Mouse (Mus musculus) cerebellum, adult 9-10 months (tissue): ENCODE data around the gene Manba.
"Not testable (repeated sequence)": the region's sequence is repeated elsewhere in the genome, so short reads cannot be mapped to it uniquely, and the experiment has no call there.

Source experiments
- DNase-seq: peaks from one replicate; pipeline ENCODE4 v3.0.0; 2022

The Manba gene

GRCm38 (mm10) chr3:135487803-135488202 is 2.4 kb downstream of the Manba start:
- DNase-seq: no peak

GRCm38 (mm10) chr3:135489865-135490520 is 4.6 kb downstream of the Manba start:
- DNase-seq: no peak

GRCm38 (mm10) chr3:135491102-135491501 is 5.7 kb downstream of the Manba start:
- DNase-seq: no peak

- not testable (repeated sequence) for DNase-seq
Measured at GRCm38 (mm10) chr3:135493320-135493719, 7.9 kb downstream of the Manba start.

GRCm38 (mm10) chr3:135497956-135498355 is 12.5 kb downstream of the Manba start:
- DNase-seq: not testable (repeated sequence)

GRCm38 (mm10) chr3:135498891-135499290 is 13.5 kb downstream of the Manba start:
- no peak for DNase-seq

- no peak for DNase-seq
Measured at GRCm38 (mm10) chr3:135503160-135503559, 17.7 kb downstream of the Manba start.

GRCm38 (mm10) chr3:135505369-135505909 is 20.0 kb downstream of the Manba start:
- peak; percentile 59 for DNase-seq

- no peak for DNase-seq
Measured at GRCm38 (mm10) chr3:135505916-135506482, 20.6 kb downstream of the Manba start.

GRCm38 (mm10) chr3:135507506-135507905 is 22.1 kb downstream of the Manba start:
- DNase-seq: no peak

GRCm38 (mm10) chr3:135508191-135508590 is 22.8 kb downstream of the Manba start:
- no peak for DNase-seq

- DNase-seq: no peak
Measured at GRCm38 (mm10) chr3:135510372-135510771, 25.0 kb downstream of the Manba start.

- no peak for DNase-seq
Measured at GRCm38 (mm10) chr3:135511683-135512082, 26.3 kb downstream of the Manba start.

- DNase-seq: peak; percentile 45
Measured at GRCm38 (mm10) chr3:135513270-135513669, 27.9 kb downstream of the Manba start.

- no peak for DNase-seq
Measured at GRCm38 (mm10) chr3:135513800-135514425, 28.5 kb downstream of the Manba start.

GRCm38 (mm10) chr3:135515246-135515645 is 29.8 kb downstream of the Manba start:
- DNase-seq: no peak

GRCm38 (mm10) chr3:135516891-135517290 is 31.5 kb downstream of the Manba start:
- peak; percentile 84 for DNase-seq

- DNase-seq: no peak
Measured at GRCm38 (mm10) chr3:135518882-135519281, 33.5 kb downstream of the Manba start.

- no peak for DNase-seq
Measured at GRCm38 (mm10) chr3:135519584-135519983, 34.2 kb downstream of the Manba start.

GRCm38 (mm10) chr3:135521963-135522362 is 36.6 kb downstream of the Manba start:
- DNase-seq: peak; percentile 69

- no peak for DNase-seq
Measured at GRCm38 (mm10) chr3:135522618-135523355, 37.4 kb downstream of the Manba start.

- DNase-seq: not testable (repeated sequence)
Measured at GRCm38 (mm10) chr3:135524900-135525299, 39.5 kb downstream of the Manba start.

- DNase-seq: no peak
Measured at GRCm38 (mm10) chr3:135529670-135530069, 44.3 kb downstream of the Manba start.
